Mouse (Mus musculus) adrenal gland (tissue): ENCODE measurements around the gene Gm3252.
"Not testable (repeated sequence)": the region's sequence is repeated elsewhere in the genome, so short reads cannot be mapped to it uniquely, and the experiment has no call there.

ENCODE experiments used
- intact Hi-C: fragments of 180-260 bp; cut with DNase I; formaldehyde crosslinking; loops from one replicate; pipeline ENCODE4 v1.15.1; 2025
- long read RNA-seq, 2 experiments: library from polyadenylated mRNA; unstranded; transcript quantifications; one replicate each; pipeline ENCODE4 v2.0.0; 2020; ENCODE audit warnings: borderline replicate concordance in 1 of 2; ENCODE audit not compliant: insufficient replicate concordance in 1 of 2

Gene Gm3252
- long read RNA-seq, experiment 1 = 0 reads
- long read RNA-seq, experiment 2 = 0 reads

DNA sequence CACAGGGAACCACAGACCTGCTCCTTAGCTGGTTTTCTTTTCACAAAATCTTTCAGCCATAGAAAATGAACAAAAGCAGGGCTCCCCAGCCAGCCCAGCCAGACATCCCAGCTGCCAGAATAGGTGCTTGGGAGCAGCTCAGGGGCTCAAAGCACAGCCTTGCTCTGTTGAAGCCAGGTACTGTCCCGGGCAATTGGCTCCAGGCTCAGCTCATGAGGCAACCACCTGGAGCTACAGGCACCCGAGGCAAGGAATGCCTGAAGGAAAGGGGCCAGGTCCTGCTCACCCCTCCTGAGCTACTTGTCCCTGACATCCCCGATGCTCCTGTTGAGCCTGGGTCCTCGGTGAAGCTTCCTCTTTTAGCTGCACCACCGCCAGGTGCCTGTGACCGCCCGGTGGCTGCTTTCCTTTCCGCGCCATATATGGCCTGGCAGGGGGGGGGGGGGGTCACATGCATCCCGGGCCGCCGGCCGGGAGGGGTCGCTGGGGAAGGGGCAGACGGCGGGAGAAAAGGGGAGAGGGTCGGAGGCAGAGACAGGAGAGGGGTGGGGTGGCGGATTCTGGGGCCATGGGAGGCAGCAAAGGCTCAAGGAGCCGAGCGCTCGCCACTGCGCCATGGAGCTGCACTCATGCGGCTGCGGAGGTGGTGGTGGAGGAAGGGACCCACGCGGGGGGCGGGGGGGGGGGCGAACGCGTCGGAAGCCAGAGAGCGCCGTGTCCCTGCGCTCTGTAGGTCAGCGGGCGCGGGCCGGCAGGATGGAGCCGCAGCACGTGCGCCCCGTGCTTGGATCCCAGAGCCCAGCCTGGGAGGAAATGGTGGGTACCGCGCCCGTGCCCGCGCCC lies at the start of gene Gm3252:
Gene Gm3252, plus strand, starts transcription at position 738 of the 843 bp plus-strand sequence.
- intact Hi-C loops = not testable (repeated sequence)

GRCm38 (mm10) chr14:4708938-4709337 lies 17.6 kb upstream of the Gm3252 start, which contains the start of gene Gm7876:
TSS of gene Gm7876 (plus strand) at chr14:4709238.
- intact Hi-C loops = not testable (repeated sequence)

GRCm38 (mm10) chr14:4776037-4776436 lies 49.5 kb downstream of the Gm3252 start, which contains the start of gene Gm9602:
TSS of gene Gm9602 (plus strand) at chr14:4776337.
- intact Hi-C loops = not testable (repeated sequence)
